ENCODE assay signal across 8 mouse cellular contexts in the genomic region with DNA sequence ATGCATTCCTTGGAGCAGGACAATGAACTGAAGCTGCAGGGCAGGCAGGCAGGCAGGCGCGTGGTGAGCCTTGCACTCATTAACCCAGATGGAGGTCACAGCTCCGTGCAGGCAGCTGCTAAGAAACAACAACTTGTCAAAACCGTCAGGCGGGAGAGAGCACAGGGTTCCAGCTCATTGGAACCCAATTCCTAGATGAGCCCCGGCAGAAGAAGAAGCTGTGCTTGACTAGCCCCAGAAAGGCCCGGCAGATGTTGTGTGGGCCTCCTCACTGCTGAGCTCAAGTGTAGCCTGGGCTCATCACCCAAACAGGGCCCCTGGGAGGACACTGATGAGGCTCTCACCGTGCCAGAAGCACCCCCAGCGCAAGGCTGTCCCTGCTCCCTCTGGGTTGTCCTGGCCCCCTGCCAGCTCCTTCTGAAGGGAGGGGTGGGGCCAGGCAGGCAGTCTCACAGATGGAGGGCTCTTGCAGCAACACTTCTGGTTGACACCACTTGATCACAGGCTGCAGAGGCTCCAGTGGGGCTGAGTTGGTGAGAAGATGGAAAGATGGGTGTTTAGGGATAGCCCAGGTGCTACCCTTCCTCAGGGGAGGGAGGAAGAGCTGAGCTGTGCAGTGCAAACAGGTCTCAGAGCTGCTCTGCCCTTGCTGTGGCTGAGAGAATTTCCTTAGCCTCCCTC. TPM values are rescaled to one million over a fixed set of nuclear protein-coding genes. Genes with fewer than 3 reads are reported as not detected.
DNase-seq lines count a peak whose midpoint lies in the region; ATAC-seq lines count a peak whose summit lies in the region.

No protein-coding gene starts in this region.

- no peak overlapping the region for H3K4me2 ChIP-seq in forebrain, embryonic 15.5 days (replicated peaks)
- H3K4me2 ChIP-seq in hindbrain, embryonic 11.5 days (replicated peaks; ENCODE audit: low read depth, low read length), result no peak overlapping the region
- no peak overlapping the region for H3K4me2 ChIP-seq in limb, embryonic 12.5 days

- no peaks in the 10 kb centered on the region for H3K9me3 ChIP-seq in forebrain, embryonic 15.5 days
- H3K9me3 ChIP-seq in hindbrain, embryonic 11.5 days (ENCODE audit: control insufficient read depth, low read length), result no peaks in the 10 kb centered on the region
- H3K9me3 ChIP-seq in limb, embryonic 12.5 days, result no peaks in the 10 kb centered on the region

- H3K36me3 ChIP-seq in forebrain, embryonic 15.5 days, result no peaks in the 10 kb centered on the region
- H3K36me3 ChIP-seq in hindbrain, embryonic 11.5 days (ENCODE audit: control insufficient read depth, insufficient read depth, low read length), result no peaks in the 10 kb centered on the region
- no peaks in the 10 kb centered on the region for H3K36me3 ChIP-seq in limb, embryonic 12.5 days

- no peak overlapping the region for H3K4me3 ChIP-seq in forebrain, embryonic 15.5 days
- H3K4me3 ChIP-seq in hindbrain, embryonic 11.5 days (ENCODE audit: low read depth, low read length), result no peak overlapping the region
- H3K4me3 ChIP-seq in limb, embryonic 12.5 days (replicated peaks), result no peak overlapping the region

- peak overlapping the region; percentile 14; the same call in 1 of the 2 replicates for H3K27ac ChIP-seq in forebrain, embryonic 15.5 days (replicated peaks)
- no peak overlapping the region for H3K27ac ChIP-seq in hindbrain, embryonic 11.5 days (ENCODE audit: low read depth, low read length)
- 0 out of 2 replicates have a peak overlapping the region, but pooled peaks have one; percentile 17 for H3K27ac ChIP-seq in limb, embryonic 12.5 days

- no peak overlapping the region for H3K9ac ChIP-seq in forebrain, embryonic 15.5 days (replicated peaks)
- no peak overlapping the region for H3K9ac ChIP-seq in hindbrain, embryonic 11.5 days (ENCODE audit: low read depth, low read length)
- no peak overlapping the region for H3K9ac ChIP-seq in limb, embryonic 12.5 days (replicated peaks)

- peaks cover 8% of the 10 kb centered on the region for H3K4me1 ChIP-seq in forebrain, embryonic 15.5 days
- 0 out of 2 replicates have a peak, but pooled peaks cover 3% of the 10 kb centered on the region for H3K4me1 ChIP-seq in hindbrain, embryonic 11.5 days (replicated peaks; ENCODE audit: control insufficient read depth, insufficient read depth, low read length)
- peaks cover 9% of the 10 kb centered on the region for H3K4me1 ChIP-seq in limb, embryonic 12.5 days (replicated peaks)

- WGBS in forebrain, embryonic 15.5 days, result 11% methylated on average over 9 of the region's 9 CpGs
- WGBS in hindbrain, embryonic 11.5 days, result 7% methylated on average over 9 of the region's 9 CpGs
- 14% methylated on average over 9 of the region's 9 CpGs for WGBS in limb, embryonic 12.5 days

- peak; percentile 10 for DNase-seq in layer of hippocampus, adult 11-12 months (ENCODE audit: low spot score)
- no peak for DNase-seq in layer of hippocampus, adult 18-20 months (ENCODE audit: low spot score in 2 of 2)
- DNase-seq in adrenal gland, postnatal 14 days, result peak; percentile 52
- DNase-seq in hindbrain, embryonic 11.5 days (ENCODE audit: low spot score), result peak; percentile 33
- peak; percentile 25 for DNase-seq in ovary, postnatal 14 days (ENCODE audit: low spot score)

- H3K27me3 ChIP-seq in forebrain, embryonic 15.5 days, result no peaks in the 10 kb centered on the region
- H3K27me3 ChIP-seq in hindbrain, embryonic 11.5 days (ENCODE audit: control insufficient read depth, insufficient read depth, low read length), result no peaks in the 10 kb centered on the region; the same call in 1 of the 2 replicates
- no peaks in the 10 kb centered on the region; the same call in 1 of the 2 replicates for H3K27me3 ChIP-seq in limb, embryonic 12.5 days

- peak; percentile 90 for ATAC-seq in forebrain, embryonic 15.5 days (replicated peaks)
- ATAC-seq in hindbrain, embryonic 11.5 days (ENCODE audit: low FRiP score), result 0 out of 2 replicates have a peak, but pooled peaks have one; percentile 45
- ATAC-seq in limb, embryonic 12.5 days (ENCODE audit: insufficient number of reproducible peaks, insufficient read depth, low FRiP score, low TSS enrichment, low read depth), result 0 out of 2 replicates have a peak, but pooled peaks have one; percentile 47
- no peak for ATAC-seq in megakaryocyte progenitor cell, adult 5-6 weeks (replicated peaks; ENCODE audit: poor library complexity)

RNA-seq across cellular contexts. Expression of gene Maf, which starts 58.8 kb away (rescaled TPM):
- total RNA-seq in layer of hippocampus, adult 18-20 months (2021), result 10 to 100 TPM; 18.7 to 19.4 TPM
- 20.5 and 27.0 TPM in 2 replicates for total RNA-seq in adrenal gland, postnatal 14 days (2021)
- 4.8 and 5.8 TPM in 2 replicates for polyA plus RNA-seq in forebrain, embryonic 15.5 days (2015; fragmentation: Nextera tagmentation; extraction: Ambion mirVana)
- polyA plus RNA-seq in hindbrain, embryonic 11.5 days (2014; fragmentation: Nextera tagmentation; extraction: Ambion mirVana), result 5.5 and 7.5 TPM in 2 replicates
- 3.6 and 4.5 TPM in 2 replicates for polyA plus RNA-seq in limb, embryonic 12.5 days (2016; fragmentation: Nextera tagmentation; extraction: Ambion mirVana)
- 0.05 and 0.59 TPM in 2 replicates for total RNA-seq in megakaryocyte progenitor cell, adult 5-6 weeks (2015)
- total RNA-seq in megakaryocyte progenitor cell, adult 5-6 weeks (2017), result 0.04 and 0.41 TPM in 2 replicates

Comparison
In these comparisons a context has a peak if more than half of its experiments do, and no peak if none do; other contexts are left out.
1. DNase-seq: peak in layer of hippocampus, adult 11-12 months (single experiment), adrenal gland, postnatal 14 days (single experiment), hindbrain, embryonic 11.5 days (single experiment) and ovary, postnatal 14 days (single experiment); none in layer of hippocampus, adult 18-20 months (0 of 2).
2. RNA of gene Maf, which starts 58.8 kb away (total RNA-seq): 20.5 to 27.0 TPM in adrenal gland, postnatal 14 days and 18.7 to 19.4 TPM in layer of hippocampus, adult 18-20 months; 0.04 to 0.59 TPM in megakaryocyte progenitor cell, adult 5-6 weeks; every median in the first group is over 10 times any median in the second.